Comparison of ENCODE assay signal across 8 mouse cellular contexts in genomic region chr11:66982794-66983193, GRCm38 (mm10). TPM values are rescaled to one million over a fixed set of nuclear protein-coding genes. Genes with fewer than 3 reads are reported as not detected.
A peak's percentile ranks its signal among the peaks of the same experiment; 100 is the strongest.
DNase-seq lines count a peak whose midpoint lies in the region; ATAC-seq lines count a peak whose summit lies in the region.
"Had no signal": no experiment of that assay in that cellular context is flagged by ENCODE, and none has a peak within 500 bp of the region (broad histone marks: within the 10 kb centered on the region; RNA-seq: fewer than 3 reads in every experiment).

No protein-coding gene starts in this region.

- no peak overlapping the region for H3K4me3 ChIP-seq in neural tube, embryonic 11.5 days (ENCODE audit: low read depth, low read length)
- H3K4me3 ChIP-seq: neural tube, embryonic 13.5 days had no signal

- DNase-seq in right cerebral cortex, postnatal 10 days (ENCODE audit: low spot score in 2 of 2), result peak; percentile 28 to 34
- DNase-seq in right cerebral cortex, postnatal 36 days (ENCODE audit: low spot score in 2 of 2), result no peak
- peak; percentile 22 for DNase-seq in adrenal gland, postnatal 25 days
- DNase-seq in kidney, postnatal 10 days, result peak; percentile 71
- DNase-seq in neural tube, embryonic 11.5 days (ENCODE audit: low spot score), result peak; percentile 49

- peaks cover 3% of the 10 kb centered on the region; the same call in 1 of the 2 replicates for H3K4me1 ChIP-seq in neural tube, embryonic 11.5 days (ENCODE audit: control insufficient read depth, insufficient read depth, low read length)

- no peak overlapping the region for H3K9ac ChIP-seq in neural tube, embryonic 11.5 days (ENCODE audit: low read length)
- H3K9ac ChIP-seq: neural tube, embryonic 13.5 days had no signal

- ATAC-seq in granulocyte monocyte progenitor cell, adult 5-6 weeks (replicated peaks; ENCODE audit: poor library complexity, severe bottlenecking), result peak; percentile 72
- ATAC-seq in neural tube, embryonic 11.5 days (ENCODE audit: insufficient read depth, low FRiP score, low TSS enrichment), result peak; percentile 51; the same call in 1 of the 2 replicates
- ATAC-seq in erythroblast, adult 5-6 weeks (replicated peaks; ENCODE audit: low FRiP score, poor library complexity, severe bottlenecking), result no peak

- H3K36me3 ChIP-seq in neural tube, embryonic 11.5 days (ENCODE audit: control insufficient read depth, insufficient read depth, low read length), result no peaks in the 10 kb centered on the region
- H3K36me3 ChIP-seq: neural tube, embryonic 13.5 days had no signal

- H3K9me3 ChIP-seq in neural tube, embryonic 11.5 days (ENCODE audit: control insufficient read depth, low read length), result no peaks in the 10 kb centered on the region
- H3K9me3 ChIP-seq: neural tube, embryonic 13.5 days had no signal

- no peaks in the 10 kb centered on the region for H3K27me3 ChIP-seq in neural tube, embryonic 11.5 days (ENCODE audit: control insufficient read depth, insufficient read depth, low read length)
- H3K27me3 ChIP-seq: neural tube, embryonic 13.5 days had no signal

- H3K4me2 ChIP-seq in neural tube, embryonic 11.5 days (ENCODE audit: low read depth), result no peak overlapping the region
- H3K4me2 ChIP-seq: neural tube, embryonic 13.5 days had no signal

- no peak overlapping the region for H3K27ac ChIP-seq in neural tube, embryonic 11.5 days (ENCODE audit: low read depth, low read length)

- 43% methylated on average over 6 of the region's 6 CpGs for WGBS in neural tube, embryonic 11.5 days

RNA-seq across cellular contexts. Expression of gene Tmem238l, which starts 26.4 kb away (rescaled TPM):
- total RNA-seq in adrenal gland, postnatal 25 days (2021), result not detected in 2 replicates
- not detected in 2 replicates for total RNA-seq in granulocyte monocyte progenitor cell, adult 5-6 weeks (2014; fragmentation: Nextera tagmentation)
- not detected in 2 replicates for total RNA-seq in granulocyte monocyte progenitor cell, adult 5-6 weeks (2017)
- polyA plus RNA-seq in neural tube, embryonic 11.5 days (2014; fragmentation: Nextera tagmentation; extraction: Ambion mirVana), result not detected in 2 replicates
- total RNA-seq in erythroblast, adult 5-6 weeks (2015; ENCODE audit: low replicate concordance), result not detected in 2 replicates
- not detected in 2 replicates for total RNA-seq in erythroblast, adult 5-6 weeks (2017; ENCODE audit: low replicate concordance)
- polyA plus RNA-seq: neural tube, embryonic 13.5 days had no signal

RNA-seq across cellular contexts. Expression of gene Tmem220, which starts 42.2 kb away (rescaled TPM):
- total RNA-seq in adrenal gland, postnatal 25 days (2021), result 6.8 and 7.0 TPM in 2 replicates
- 1.5 and 2.1 TPM in 2 replicates for total RNA-seq in granulocyte monocyte progenitor cell, adult 5-6 weeks (2014; fragmentation: Nextera tagmentation)
- 1.9 and 2.4 TPM in 2 replicates for total RNA-seq in granulocyte monocyte progenitor cell, adult 5-6 weeks (2017)
- 0.69 and 1.1 TPM in 2 replicates for polyA plus RNA-seq in neural tube, embryonic 11.5 days (2014; fragmentation: Nextera tagmentation; extraction: Ambion mirVana)
- not detected in 2 replicates for total RNA-seq in erythroblast, adult 5-6 weeks (2015; ENCODE audit: low replicate concordance)
- not detected in 2 replicates for total RNA-seq in erythroblast, adult 5-6 weeks (2017; ENCODE audit: low replicate concordance)

Comparison
In these comparisons a context has a peak if more than half of its experiments do, and no peak if none do; other contexts are left out.
1. DNase-seq: peak in right cerebral cortex, postnatal 10 days (2 of 2), adrenal gland, postnatal 25 days (single experiment), kidney, postnatal 10 days (single experiment) and neural tube, embryonic 11.5 days (single experiment); none in right cerebral cortex, postnatal 36 days (0 of 2).